Mouse (Mus musculus) liver, embryonic 11.5 days (tissue): ENCODE data around the gene Inafm2. TPM values are rescaled to one million over a fixed set of nuclear protein-coding genes. Genes with fewer than 3 reads are reported as not detected.

Experiments
- ATAC-seq: fragments of 200-750 bp; cut with Nextera tagmentation; replicated peaks from 2 replicates; pipeline ENCODE4 v1.8.0; 2017; ENCODE audit warnings: moderate number of reproducible peaks, mild to moderate bottlenecking, moderate TSS enrichment, moderate library complexity; ENCODE audit not compliant: low FRiP score
- DNase-seq: peaks from one replicate; pipeline ENCODE4 v3.0.0-alpha.2; 2017; ENCODE audit warnings: low spot score
- H3K27ac ChIP-seq: fragments of 300-500 bp; sonication (generic); 2 replicates; pipeline ENCODE4 v1.5.1; 2014; ENCODE audit warnings: mild to moderate bottlenecking, low read depth, low read length, control low read depth
- H3K27me3 ChIP-seq: fragments of 300-500 bp; sonication (generic); replicated peaks from 2 replicates; pipeline ENCODE4 v1.6.1; 2014; ENCODE audit warnings: low read length, mixed read lengths; ENCODE audit not compliant: control insufficient read depth, insufficient read depth
- H3K36me3 ChIP-seq: fragments of 300-500 bp; sonication (generic); 2 replicates; pipeline ENCODE4 v1.6.1; 2014; ENCODE audit warnings: mild to moderate bottlenecking, low read length, moderate library complexity, mixed read lengths; ENCODE audit not compliant: control insufficient read depth, insufficient read depth
- H3K4me1 ChIP-seq: fragments of 300-500 bp; sonication (generic); replicated peaks from 2 replicates; pipeline ENCODE4 v1.6.1; 2014; ENCODE audit warnings: low read length, mixed read lengths; ENCODE audit not compliant: control insufficient read depth, insufficient read depth
- H3K4me2 ChIP-seq: fragments of 300-500 bp; sonication (generic); 2 replicates; pipeline ENCODE4 v1.6.1; 2014; ENCODE audit warnings: mild to moderate bottlenecking, control low read depth, moderate library complexity
- H3K4me3 ChIP-seq: fragments of 300-500 bp; sonication (generic); 2 replicates; pipeline ENCODE4 v1.5.1; 2014; ENCODE audit warnings: low read depth, low read length, control low read depth
- H3K9ac ChIP-seq: fragments of 300-500 bp; sonication (generic); 2 replicates; pipeline ENCODE4 v1.6.1; 2014; ENCODE audit warnings: low read depth, low read length, control low read depth
- H3K9me3 ChIP-seq: fragments of 300-500 bp; sonication (generic); 2 replicates; pipeline ENCODE4 v1.6.1; 2016; ENCODE audit warnings: low read length, inconsistent platforms, mixed read lengths; ENCODE audit not compliant: control insufficient read depth
- WGBS: fragments of 180-500 bp; shearing (Covaris S2); extraction: QIAGEN DNeasy Blood & Tissue Kit; methylation state at CpG from one replicate; pipeline ENCODE4 v1.1.7; 2014; 5-methylcytosine and 5-hydroxymethylcytosine counted together
- polyA plus RNA-seq: library from polyadenylated mRNA; unstranded; fragments of >200 nt; fragmentation: Nextera tagmentation; extraction: Ambion mirVana; gene quantifications from 2 replicates; pipeline ENCODE4 v1.2.1, GENCODE M21; 2014

Gene Inafm2
- polyA plus RNA-seq, 1 experiment from 2014 or later: 32.3 TPM

- Histone ChIP-seq H3K36me3 (no peaks in the 10 kb centered on the region), H3K9me3 (no peaks in the 10 kb centered on the region), H3K4me3 (no peak overlapping the region), H3K27me3 (peaks cover 3% of the 10 kb centered on the region), H3K4me2 (no peak overlapping the region), H3K27ac (no peak overlapping the region), H3K9ac (no peak overlapping the region), H3K4me1 (peaks cover 16% of the 10 kb centered on the region)
- DNase-seq (no peak), ATAC-seq (peak; percentile 30; the same call in 1 of the 2 replicates)
- 6% methylated on average over 3 of the region's 3 CpGs for WGBS
Observed at GRCm38 (mm10) chr2:118730622-118730915, 15.0 kb upstream of the Inafm2 start.

GRCm38 (mm10) chr2:118731981-118732380 lies 13.6 kb upstream of the Inafm2 start:
- Histone ChIP-seq H3K4me3 (no peak overlapping the region), H3K9me3 (no peaks in the 10 kb centered on the region), H3K4me2 (no peak overlapping the region), H3K9ac (no peak overlapping the region), H3K27ac (no peak overlapping the region), H3K36me3 (no peaks in the 10 kb centered on the region), H3K4me1 (peaks cover 16% of the 10 kb centered on the region), H3K27me3 (peaks cover 3% of the 10 kb centered on the region)
- ATAC-seq (no peak), DNase-seq (no peak)
- 86% methylated on average over 5 of the region's 5 CpGs for WGBS

GRCm38 (mm10) chr2:118733341-118733740 lies 12.2 kb upstream of the Inafm2 start:
- DNase-seq (no peak), ATAC-seq (no peak)
- Histone ChIP-seq H3K9me3 (no peaks in the 10 kb centered on the region), H3K36me3 (no peaks in the 10 kb centered on the region), H3K4me3 (no peak overlapping the region), H3K4me1 (peaks cover 12% of the 10 kb centered on the region), H3K9ac (no peak overlapping the region), H3K27ac (no peak overlapping the region), H3K4me2 (no peak overlapping the region), H3K27me3 (peaks cover 3% of the 10 kb centered on the region; the same call in 1 of the 2 replicates)
- 73% methylated on average over 5 of the region's 5 CpGs for WGBS

- WGBS: 44% methylated on average over 3 of the region's 3 CpGs
Observed at GRCm38 (mm10) chr2:118740341-118740740, 5.2 kb upstream of the Inafm2 start.

GRCm38 (mm10) chr2:118741183-118741582 lies 4.4 kb upstream of the Inafm2 start:
- DNase-seq (no peak), ATAC-seq (no peak)
- Histone ChIP-seq H3K9ac (no peak overlapping the region), H3K4me3 (no peak overlapping the region), H3K9me3 (no peaks in the 10 kb centered on the region), H3K27ac (no peak overlapping the region), H3K4me1 (peaks cover 9% of the 10 kb centered on the region), H3K27me3 (no peaks in the 10 kb centered on the region; the same call in none of the 2 replicates), H3K4me2 (no peak overlapping the region), H3K36me3 (no peaks in the 10 kb centered on the region)
- WGBS: 68% methylated on average over 9 of the region's 9 CpGs

More at GRCm38 (mm10) chr2:118740341-118740740, 5.2 kb upstream of the Inafm2 start:
- Histone ChIP-seq H3K9me3 (no peaks in the 10 kb centered on the region), H3K27ac (no peak overlapping the region), H3K9ac (no peak overlapping the region), H3K36me3 (no peaks in the 10 kb centered on the region), H3K4me2 (no peak overlapping the region), H3K4me3 (no peak overlapping the region), H3K27me3 (no peaks in the 10 kb centered on the region; the same call in none of the 2 replicates), H3K4me1 (peaks cover 9% of the 10 kb centered on the region)
- DNase-seq (no peak), ATAC-seq (no peak)

GRCm38 (mm10) chr2:118743261-118743943 lies 2.2 kb upstream of the Inafm2 start:
- Histone ChIP-seq H3K27me3 (no peaks in the 10 kb centered on the region; the same call in none of the 2 replicates), H3K9ac (no peak overlapping the region), H3K36me3 (no peaks in the 10 kb centered on the region), H3K27ac (no peak overlapping the region), H3K9me3 (no peaks in the 10 kb centered on the region), H3K4me2 (no peak overlapping the region), H3K4me3 (no peak overlapping the region), H3K4me1 (peaks cover 21% of the 10 kb centered on the region)
- 27% methylated on average over 8 of the region's 8 CpGs for WGBS
- ATAC-seq (no peak), DNase-seq (no peak)

- Histone ChIP-seq H3K27ac (no peak overlapping the region), H3K9ac (peak overlapping the region; percentile 97; the same call in 1 of the 2 replicates), H3K4me2 (peak overlapping the region; percentile 98), H3K27me3 (no peaks in the 10 kb centered on the region; the same call in none of the 2 replicates), H3K4me1 (peaks cover 31% of the 10 kb centered on the region), H3K36me3 (0 out of 2 replicates have a peak, but pooled peaks cover 4% of the 10 kb centered on the region), H3K4me3 (peak overlapping the region; percentile 96; the same call in 1 of the 2 replicates), H3K9me3 (no peaks in the 10 kb centered on the region)
- 10% methylated on average over 7 of the region's 7 CpGs for WGBS
- DNase-seq: no peak
- no peak for ATAC-seq
Observed at GRCm38 (mm10) chr2:118744621-118745020, 937 bp upstream of the Inafm2 start.

- Histone ChIP-seq H3K4me1 (peaks cover 36% of the 10 kb centered on the region), H3K27ac (peak overlapping the region; percentile 58), H3K9me3 (no peaks in the 10 kb centered on the region), H3K9ac (peak overlapping the region; percentile 97), H3K27me3 (no peaks in the 10 kb centered on the region; the same call in none of the 2 replicates), H3K36me3 (peaks cover 9% of the 10 kb centered on the region; the same call in 1 of the 2 replicates), H3K4me3 (peak overlapping the region; percentile 96), H3K4me2 (peak overlapping the region; percentile 98)
- ATAC-seq: peak; percentile 34
- WGBS: under 1% methylated on average over 108 of the region's 113 CpGs
- peak; percentile 66 for DNase-seq
Observed at GRCm38 (mm10) chr2:118745915-118746901, 650 bp downstream of the Inafm2 start.
